Mouse (Mus musculus): ENCODE data around the gene Siah3.

- no peak for TF ChIP-seq CTCF (IDR thresholded peaks at IDR 0.05; ENCODE audit: control insufficient read depth, insufficient read depth, insufficient read length)
- no peak for TF ChIP-seq USF1 (IDR thresholded peaks at IDR 0.05; ENCODE audit: low read depth)
- no peak for TF ChIP-seq MYOG (IDR thresholded peaks at IDR 0.05; ENCODE audit: control insufficient read depth, extremely low read depth, insufficient read length)
- no peak for TF ChIP-seq MAX (IDR thresholded peaks at IDR 0.05)
- no peak for TF ChIP-seq CEBPB (IDR thresholded peaks at IDR 0.05; ENCODE audit: low read depth)
- no peak for TF ChIP-seq MYOD1 (IDR thresholded peaks at IDR 0.05; ENCODE audit: control insufficient read depth, insufficient read length, low read depth)
Measured at GRCm38 (mm10) chr14:75516917-75517595, 61.3 kb downstream of the Siah3 start.
